23 mouse cellular contexts compared by ENCODE assay signal in genomic region chr15:27390567-27390966, GRCm38 (mm10).
DNase-seq lines count a peak whose midpoint lies in the region; ATAC-seq and TF ChIP-seq lines count a peak whose summit lies in the region.
"Had no signal": no experiment of that assay in that cellular context is flagged by ENCODE, and none has a peak within 500 bp of the region (broad histone marks: within the 10 kb centered on the region; RNA-seq: fewer than 3 reads in every experiment).

No protein-coding gene starts in this region.

- no peak for ATAC-seq in hindbrain, embryonic 14.5 days (ENCODE audit: low FRiP score)
- no peak for ATAC-seq in hindbrain, postnatal 0 days
- peak; percentile 84 for ATAC-seq in common myeloid progenitor, adult 5-6 weeks (replicated peaks; ENCODE audit: low read depth, poor library complexity, severe bottlenecking)
- ATAC-seq in hematopoietic stem cell, adult 5-6 weeks (replicated peaks in 1 of 2; ENCODE audit: insufficient read depth in 1 of 2, low FRiP score in 2 of 2, low TSS enrichment in 1 of 2, low read depth in 1 of 2, poor library complexity in 2 of 2, severe bottlenecking in 2 of 2): peak; percentile 22 to 51; a peak in 1 of 4 replicates
- peak; percentile 92 for ATAC-seq in megakaryocyte progenitor cell, adult 5-6 weeks (replicated peaks; ENCODE audit: poor library complexity)
- ATAC-seq in kidney, embryonic 14.5 days (ENCODE audit: low FRiP score, low TSS enrichment): no peak
- no peak for ATAC-seq in forebrain, embryonic 14.5 days
- ATAC-seq: activated CD4-positive, CD25-positive, alpha-beta regulatory T cell, adult 4 months; forebrain, embryonic 13.5 days; forebrain, embryonic 16.5 days; Patski had no signal

- no peaks in the 10 kb centered on the region for H3K27me3 ChIP-seq in hindbrain, embryonic 14.5 days (ENCODE audit: control insufficient read depth, insufficient read depth, low read length)
- H3K27me3 ChIP-seq in hindbrain, postnatal 0 days (ENCODE audit: insufficient read depth, low read length): no peaks in the 10 kb centered on the region
- H3K27me3 ChIP-seq in kidney, embryonic 14.5 days (ENCODE audit: control insufficient read depth, insufficient read depth, low read length): no peaks in the 10 kb centered on the region
- H3K27me3 ChIP-seq in forebrain, embryonic 14.5 days (replicated peaks; ENCODE audit: control insufficient read depth, insufficient read depth, low read length): no peaks in the 10 kb centered on the region
- H3K27me3 ChIP-seq: embryonic facial prominence, embryonic 12.5 days; forebrain, embryonic 13.5 days; Patski had no signal

- H3K9ac ChIP-seq in hindbrain, embryonic 14.5 days: no peak overlapping the region
- no peak overlapping the region for H3K9ac ChIP-seq in hindbrain, postnatal 0 days (replicated peaks; ENCODE audit: low read length)
- no peak overlapping the region for H3K9ac ChIP-seq in kidney, embryonic 14.5 days (ENCODE audit: low read depth, low read length)
- no peak overlapping the region for H3K9ac ChIP-seq in forebrain, embryonic 14.5 days (ENCODE audit: low read length)
- H3K9ac ChIP-seq: embryonic facial prominence, embryonic 12.5 days; forebrain, embryonic 13.5 days had no signal

- no peaks in the 10 kb centered on the region for H3K4me1 ChIP-seq in hindbrain, embryonic 14.5 days (replicated peaks; ENCODE audit: control insufficient read depth, insufficient read depth, low read length)
- H3K4me1 ChIP-seq in hindbrain, postnatal 0 days (ENCODE audit: insufficient read depth, low read length): no peaks in the 10 kb centered on the region
- no peaks in the 10 kb centered on the region for H3K4me1 ChIP-seq in kidney, embryonic 14.5 days (ENCODE audit: control insufficient read depth, insufficient read depth, low read length)
- H3K4me1 ChIP-seq in forebrain, embryonic 14.5 days (ENCODE audit: control insufficient read depth, insufficient read depth, low read length): no peaks in the 10 kb centered on the region
- H3K4me1 ChIP-seq: embryonic facial prominence, embryonic 10.5 days; embryonic facial prominence, embryonic 12.5 days; forebrain, embryonic 13.5 days had no signal

- DNase-seq in hindbrain, embryonic 14.5 days (ENCODE audit: low spot score): peak; percentile 10
- no peak for DNase-seq in hindbrain, postnatal 0 days (ENCODE audit: low spot score)
- DNase-seq in cerebellum, adult 18-20 months: no peak
- no peak for DNase-seq in forebrain, embryonic 14.5 days (ENCODE audit: low spot score)
- DNase-seq: adrenal gland, adult 8-10 months; adrenal gland, postnatal 14 days; adrenal gland, postnatal 36 days; cerebellum, adult 11-12 months; cerebellum, adult 8-10 months; cerebellum, adult 9-11 months; cerebellum, postnatal 14 days; cerebellum, postnatal 36 days had no signal

- H3K9me3 ChIP-seq in hindbrain, embryonic 14.5 days (ENCODE audit: control insufficient read depth, low read length): no peaks in the 10 kb centered on the region
- H3K9me3 ChIP-seq in hindbrain, postnatal 0 days (ENCODE audit: low read length): no peaks in the 10 kb centered on the region
- H3K9me3 ChIP-seq in kidney, embryonic 14.5 days (ENCODE audit: control insufficient read depth, low read length): no peaks in the 10 kb centered on the region
- no peaks in the 10 kb centered on the region; the same call in 1 of the 2 replicates for H3K9me3 ChIP-seq in forebrain, embryonic 14.5 days (replicated peaks; ENCODE audit: control insufficient read depth, low read length)
- H3K9me3 ChIP-seq: embryonic facial prominence, embryonic 10.5 days; embryonic facial prominence, embryonic 12.5 days; forebrain, embryonic 13.5 days; G1E had no signal

- no peak overlapping the region for H3K4me2 ChIP-seq in hindbrain, embryonic 14.5 days (replicated peaks)
- no peak overlapping the region for H3K4me2 ChIP-seq in hindbrain, postnatal 0 days (ENCODE audit: low read depth, low read length)
- no peak overlapping the region for H3K4me2 ChIP-seq in kidney, embryonic 14.5 days (replicated peaks; ENCODE audit: low read depth, low read length)
- no peak overlapping the region for H3K4me2 ChIP-seq in forebrain, embryonic 14.5 days (ENCODE audit: low read length)
- H3K4me2 ChIP-seq: embryonic facial prominence, embryonic 12.5 days; forebrain, embryonic 13.5 days had no signal

- H3K36me3 ChIP-seq in hindbrain, embryonic 14.5 days (replicated peaks; ENCODE audit: control insufficient read depth, insufficient read depth): no peaks in the 10 kb centered on the region
- no peaks in the 10 kb centered on the region for H3K36me3 ChIP-seq in hindbrain, postnatal 0 days (ENCODE audit: insufficient read depth, low read length)
- H3K36me3 ChIP-seq in kidney, embryonic 14.5 days (ENCODE audit: control insufficient read depth, insufficient read depth, low read length): no peaks in the 10 kb centered on the region
- H3K36me3 ChIP-seq in forebrain, embryonic 14.5 days (ENCODE audit: control insufficient read depth, insufficient read depth, low read length): no peaks in the 10 kb centered on the region
- H3K36me3 ChIP-seq: embryonic facial prominence, embryonic 10.5 days; embryonic facial prominence, embryonic 12.5 days; G1E had no signal

- H3K27ac ChIP-seq in hindbrain, embryonic 14.5 days: no peak overlapping the region
- H3K27ac ChIP-seq in hindbrain, postnatal 0 days: no peak overlapping the region
- H3K27ac ChIP-seq in kidney, embryonic 14.5 days (ENCODE audit: low read depth, low read length): no peak overlapping the region
- H3K27ac ChIP-seq in forebrain, embryonic 14.5 days (ENCODE audit: low read depth, low read length): no peak overlapping the region
- H3K27ac ChIP-seq: embryonic facial prominence, embryonic 10.5 days; embryonic facial prominence, embryonic 12.5 days; forebrain, embryonic 13.5 days had no signal

- H3K4me3 ChIP-seq in hindbrain, embryonic 14.5 days (replicated peaks; ENCODE audit: low read length): no peak overlapping the region
- H3K4me3 ChIP-seq in hindbrain, postnatal 0 days (ENCODE audit: low read length): no peak overlapping the region
- no peak overlapping the region for H3K4me3 ChIP-seq in kidney, embryonic 14.5 days (ENCODE audit: low read length)
- H3K4me3 ChIP-seq in forebrain, embryonic 14.5 days (ENCODE audit: low read depth, low read length): no peak overlapping the region
- H3K4me3 ChIP-seq: embryonic facial prominence, embryonic 10.5 days; embryonic facial prominence, embryonic 12.5 days; forebrain, embryonic 13.5 days had no signal

- 97% methylated on average over 2 of the region's 2 CpGs for WGBS in hindbrain, embryonic 14.5 days
- WGBS in hindbrain, postnatal 0 days: 97% methylated on average over 2 of the region's 2 CpGs
- 99% methylated on average over 2 of the region's 2 CpGs for WGBS in kidney, embryonic 14.5 days
- 95% methylated on average over 2 of the region's 2 CpGs for WGBS in forebrain, embryonic 14.5 days

- TF ChIP-seq CTCF in hindbrain, postnatal 0 days (IDR thresholded peaks at IDR 0.05; ENCODE audit: low read depth): no peak

Comparison
In these comparisons a context has a peak if more than half of its experiments do, and no peak if none do; other contexts are left out.
1. ATAC-seq: peak in common myeloid progenitor, adult 5-6 weeks (single experiment), hematopoietic stem cell, adult 5-6 weeks (2 of 2) and megakaryocyte progenitor cell, adult 5-6 weeks (single experiment); none in hindbrain, embryonic 14.5 days (single experiment), hindbrain, postnatal 0 days (single experiment), kidney, embryonic 14.5 days (single experiment) and forebrain, embryonic 14.5 days (single experiment).